Mouse (Mus musculus): Measurements from ENCODE around the gene Tbc1d20.

DNA sequence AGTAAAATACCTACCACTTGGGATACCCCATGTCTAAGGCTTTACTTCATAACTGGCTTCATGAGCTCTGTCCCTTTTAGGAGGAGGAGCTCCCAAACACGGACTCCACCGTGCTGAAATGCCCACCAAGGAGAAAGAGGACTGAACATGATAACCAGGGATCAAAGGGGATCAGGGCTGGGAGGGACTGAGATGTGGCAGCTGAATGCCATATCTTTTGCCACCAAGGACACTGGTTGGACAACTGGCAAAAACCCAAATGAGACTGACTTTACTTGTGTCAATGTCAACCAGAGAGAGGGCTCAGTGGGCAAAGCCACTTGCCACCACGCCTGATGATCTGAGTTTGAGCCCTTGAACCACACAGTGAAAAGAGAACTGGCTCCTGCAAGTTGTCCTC lies 31.2 kb downstream of the Tbc1d20 start:
- TF ChIP-seq CTCF (IDR thresholded peaks at IDR 0.05; ENCODE audit: extremely low read depth, insufficient read depth, low read length) (no peak), POLR2A (IDR thresholded peaks at IDR 0.05; ENCODE audit: extremely low read depth, insufficient read depth, low read length) (no peak)
